Mouse (Mus musculus): ENCODE data around the gene Srek1. TPM values are rescaled to one million over a fixed set of nuclear protein-coding genes. Genes with fewer than 3 reads are reported as not detected.

The Srek1 gene
- polyA plus RNA-seq, 2 experiments: 79.7 to 90.1 TPM

DNA sequence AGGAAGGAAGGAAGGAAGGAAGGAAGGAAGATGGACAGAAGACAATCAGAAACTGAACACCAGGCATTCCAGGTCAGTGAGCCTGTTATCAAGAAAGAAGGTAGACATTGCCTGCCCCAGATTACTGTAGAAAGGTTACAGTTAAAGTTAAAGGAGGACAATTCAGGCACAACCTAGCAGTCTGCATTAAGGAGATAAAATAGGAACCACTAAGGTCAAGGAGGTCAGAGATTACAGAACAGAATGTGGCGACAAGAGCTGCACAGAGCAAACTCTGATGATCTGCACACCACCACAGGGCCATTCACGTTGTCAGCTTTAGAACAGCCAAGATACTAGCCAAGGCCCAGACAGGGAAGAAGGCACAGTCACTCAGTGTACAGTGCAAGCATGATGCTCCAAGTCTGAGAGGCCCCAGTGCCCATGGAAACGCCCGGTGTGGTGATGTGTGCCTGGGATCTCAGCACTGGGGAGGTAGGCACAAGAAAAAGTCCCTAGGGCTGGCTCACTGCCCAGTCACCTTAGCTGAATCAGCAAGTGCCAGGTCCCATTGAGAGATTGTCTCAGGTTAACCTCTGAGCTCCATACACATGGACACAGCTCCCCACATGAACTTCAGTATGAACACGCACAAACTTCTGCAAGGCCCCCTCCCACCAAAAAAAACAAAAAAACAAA is 38.9 kb downstream of the Srek1 start:
- H3K4me2 ChIP-seq (replicated peaks; ENCODE audit: low read depth, low read length, severe bottlenecking): no peak overlapping the region
- no peaks in the 10 kb centered on the region for H3K9me3 ChIP-seq (ENCODE audit: control insufficient read depth, low read length)
- H3K4me1 ChIP-seq (ENCODE audit: control insufficient read depth, insufficient read depth, low read length): no peaks in the 10 kb centered on the region
- H3K4me3 ChIP-seq (replicated peaks; ENCODE audit: low read length): no peak overlapping the region
- H3K27me3 ChIP-seq (ENCODE audit: control insufficient read depth, insufficient read depth, low read length): no peaks in the 10 kb centered on the region
- WGBS: 92% methylated on average over 5 of the region's 5 CpGs
- ATAC-seq (ENCODE audit: low FRiP score, low read depth): no peak
- no peak for TF ChIP-seq POLR2A (IDR thresholded peaks at IDR 0.05; ENCODE audit: borderline replicate concordance, extremely low read depth, insufficient read depth, insufficient read length)
- no peak for DNase-seq (ENCODE audit: low spot score)
- H3K27ac ChIP-seq (replicated peaks; ENCODE audit: low read depth, low read length): no peak overlapping the region
- H3K9ac ChIP-seq (ENCODE audit: low read depth, low read length, severe bottlenecking): no peak overlapping the region
- H3K36me3 ChIP-seq (ENCODE audit: control insufficient read depth, insufficient read depth, low read length): peaks cover 44% of the 10 kb centered on the region

DNA sequence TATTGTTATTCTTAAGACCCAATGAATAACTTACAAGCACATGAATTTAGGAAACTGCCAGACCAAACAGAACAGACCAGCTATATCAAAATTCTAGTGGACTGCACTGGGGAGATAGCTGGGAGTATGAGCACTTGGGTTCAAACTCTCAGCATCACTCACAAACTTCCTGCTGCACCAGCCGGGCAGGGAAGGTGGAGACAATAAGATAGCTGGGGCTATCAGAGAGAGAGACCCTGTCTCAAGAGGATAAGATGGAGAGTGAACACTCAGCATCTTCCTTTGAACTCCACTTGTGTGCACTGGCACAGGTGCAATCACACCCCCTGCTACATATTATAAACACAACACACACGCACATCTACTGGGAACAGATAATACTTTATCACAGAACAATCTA is 47.5 kb downstream of the Srek1 start:
- no peak overlapping the region for H3K4me3 ChIP-seq (replicated peaks; ENCODE audit: low read length)
- no peaks in the 10 kb centered on the region for H3K4me1 ChIP-seq (ENCODE audit: control insufficient read depth, insufficient read depth, low read length)
- ATAC-seq (ENCODE audit: low FRiP score, low read depth) (no peak), DNase-seq (ENCODE audit: low spot score) (no peak)
- H3K4me2 ChIP-seq (replicated peaks; ENCODE audit: low read depth, low read length, severe bottlenecking): no peak overlapping the region
- H3K36me3 ChIP-seq (ENCODE audit: control insufficient read depth, insufficient read depth, low read length): no peaks in the 10 kb centered on the region
- TF ChIP-seq POLR2A (IDR thresholded peaks at IDR 0.05; ENCODE audit: borderline replicate concordance, extremely low read depth, insufficient read depth, insufficient read length): no peak
- H3K9ac ChIP-seq (ENCODE audit: low read depth, low read length, severe bottlenecking): no peak overlapping the region
- H3K27ac ChIP-seq (replicated peaks; ENCODE audit: low read depth, low read length): no peak overlapping the region
- H3K27me3 ChIP-seq (ENCODE audit: control insufficient read depth, insufficient read depth, low read length): no peaks in the 10 kb centered on the region
- no peaks in the 10 kb centered on the region for H3K9me3 ChIP-seq (ENCODE audit: control insufficient read depth, low read length)
- WGBS: 82% methylated on average over 2 of the region's 2 CpGs

DNA sequence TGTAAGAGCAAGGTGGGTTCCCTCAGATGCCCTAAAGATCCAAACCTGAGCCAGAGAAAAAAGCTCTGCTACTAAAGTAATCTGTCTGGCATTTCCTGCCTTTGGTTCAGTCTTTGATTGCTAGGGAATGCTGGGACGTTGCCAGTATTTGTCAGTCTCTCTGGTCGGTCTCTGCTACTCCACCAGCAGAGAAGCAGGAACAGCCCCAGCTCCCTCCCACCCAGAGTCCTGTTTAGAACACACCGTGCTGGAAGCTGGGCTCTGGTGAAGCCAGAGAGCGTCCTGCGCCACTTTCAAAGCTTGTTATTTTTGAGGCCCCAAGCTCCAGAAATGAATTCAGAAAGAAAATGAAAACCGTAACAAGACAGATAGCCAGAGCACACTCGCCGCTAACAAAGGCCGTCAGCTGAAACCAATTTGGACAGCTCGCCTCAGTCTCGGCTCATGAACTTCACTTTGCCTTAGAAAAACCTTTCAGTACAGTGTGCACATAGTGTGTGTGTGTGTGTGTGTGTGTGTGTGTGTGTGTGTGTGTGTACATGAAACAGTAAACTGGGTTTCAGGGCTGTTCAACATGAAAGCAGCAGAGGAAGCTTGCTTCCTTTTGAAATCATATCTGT is 62.9 kb downstream of the Srek1 start:
- no peaks in the 10 kb centered on the region for H3K9me3 ChIP-seq (ENCODE audit: control insufficient read depth, low read length)
- no peak; the same call in 1 of the 2 replicates for ATAC-seq (ENCODE audit: low FRiP score, low read depth)
- H3K9ac ChIP-seq (ENCODE audit: low read depth, low read length, severe bottlenecking): no peak overlapping the region
- H3K27me3 ChIP-seq (ENCODE audit: control insufficient read depth, insufficient read depth, low read length): no peaks in the 10 kb centered on the region
- no peak for TF ChIP-seq POLR2A (IDR thresholded peaks at IDR 0.05; ENCODE audit: borderline replicate concordance, extremely low read depth, insufficient read depth, insufficient read length)
- no peaks in the 10 kb centered on the region for H3K36me3 ChIP-seq (ENCODE audit: control insufficient read depth, insufficient read depth, low read length)
- 32% methylated on average over 11 of the region's 11 CpGs for WGBS
- H3K4me3 ChIP-seq (replicated peaks; ENCODE audit: low read length): no peak overlapping the region
- H3K4me2 ChIP-seq (replicated peaks; ENCODE audit: low read depth, low read length, severe bottlenecking): no peak overlapping the region; the same call in 1 of the 2 replicates
- peak overlapping the region; percentile 71 for H3K27ac ChIP-seq (replicated peaks; ENCODE audit: low read depth, low read length)
- DNase-seq (ENCODE audit: low spot score): peak; percentile 82
- H3K4me1 ChIP-seq (ENCODE audit: control insufficient read depth, insufficient read depth, low read length): 0 out of 2 replicates have a peak, but pooled peaks cover 6% of the 10 kb centered on the region

DNA sequence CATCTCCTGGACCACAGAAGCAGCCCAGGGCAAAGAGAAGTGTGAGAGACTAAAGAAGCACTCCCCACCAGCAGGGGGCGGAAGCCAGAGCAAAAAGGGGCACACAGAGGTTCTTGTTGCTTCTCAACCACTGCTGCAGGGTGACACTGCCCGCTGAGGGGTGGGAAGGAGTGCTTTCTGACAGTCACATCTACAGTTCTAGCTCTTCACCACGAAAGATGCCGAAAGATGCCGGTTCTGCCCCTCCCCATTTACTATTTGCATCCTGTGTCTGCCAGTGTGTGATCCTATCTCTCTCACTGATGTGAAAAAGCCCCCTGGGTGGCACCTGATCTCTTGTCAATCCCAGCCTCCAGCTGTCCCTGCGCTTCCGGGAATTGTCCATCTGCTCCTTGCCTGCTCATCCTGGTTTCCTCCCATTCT is 64.0 kb downstream of the Srek1 start:
- H3K9me3 ChIP-seq (ENCODE audit: control insufficient read depth, low read length): no peaks in the 10 kb centered on the region
- no peak for TF ChIP-seq POLR2A (IDR thresholded peaks at IDR 0.05; ENCODE audit: borderline replicate concordance, extremely low read depth, insufficient read depth, insufficient read length)
- H3K27ac ChIP-seq (replicated peaks; ENCODE audit: low read depth, low read length): no peak overlapping the region
- 64% methylated on average over 7 of the region's 7 CpGs for WGBS
- H3K4me3 ChIP-seq (replicated peaks; ENCODE audit: low read length): no peak overlapping the region
- H3K4me2 ChIP-seq (replicated peaks; ENCODE audit: low read depth, low read length, severe bottlenecking): no peak overlapping the region
- H3K9ac ChIP-seq (ENCODE audit: low read depth, low read length, severe bottlenecking): no peak overlapping the region
- H3K36me3 ChIP-seq (ENCODE audit: control insufficient read depth, insufficient read depth, low read length): no peaks in the 10 kb centered on the region
- DNase-seq (ENCODE audit: low spot score): no peak
- 0 out of 2 replicates have a peak, but pooled peaks cover 6% of the 10 kb centered on the region for H3K4me1 ChIP-seq (ENCODE audit: control insufficient read depth, insufficient read depth, low read length)
- no peak for ATAC-seq (ENCODE audit: low FRiP score, low read depth)
- no peaks in the 10 kb centered on the region for H3K27me3 ChIP-seq (ENCODE audit: control insufficient read depth, insufficient read depth, low read length)

DNA sequence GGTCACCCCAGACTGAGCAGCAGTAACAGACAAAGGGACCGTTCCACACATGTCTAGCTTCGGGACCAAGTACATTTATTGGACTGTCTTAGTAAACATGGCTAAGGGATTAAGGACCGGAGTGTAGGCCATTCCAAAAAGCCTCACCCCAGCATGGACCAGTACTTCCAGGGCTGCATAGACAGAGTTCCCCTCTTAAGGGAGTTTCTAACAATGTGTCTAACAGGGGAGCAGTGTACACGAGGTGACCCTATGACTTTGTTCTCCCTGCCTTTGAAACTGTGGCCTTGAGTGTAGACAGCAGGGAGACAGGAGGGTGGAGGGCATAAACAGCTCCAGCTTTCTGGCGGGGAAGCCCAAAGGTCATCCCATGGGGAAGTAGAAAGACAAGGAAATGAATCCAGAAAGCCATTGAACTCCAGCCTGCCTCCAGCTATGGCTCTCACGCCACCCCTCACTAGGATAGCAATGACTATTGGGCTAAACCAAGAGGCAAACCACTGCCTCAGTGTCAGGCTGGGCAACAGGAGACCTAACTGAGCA is 68.9 kb downstream of the Srek1 start:
- no peaks in the 10 kb centered on the region for H3K9me3 ChIP-seq (ENCODE audit: control insufficient read depth, low read length)
- no peaks in the 10 kb centered on the region for H3K27me3 ChIP-seq (ENCODE audit: control insufficient read depth, insufficient read depth, low read length)
- ATAC-seq (ENCODE audit: low FRiP score, low read depth) (no peak), DNase-seq (ENCODE audit: low spot score) (no peak)
- 68% methylated on average over 6 of the region's 6 CpGs for WGBS
- peaks cover 4% of the 10 kb centered on the region; the same call in 1 of the 2 replicates for H3K4me1 ChIP-seq (ENCODE audit: control insufficient read depth, insufficient read depth, low read length)
- H3K36me3 ChIP-seq (ENCODE audit: control insufficient read depth, insufficient read depth, low read length): no peaks in the 10 kb centered on the region
- no peak overlapping the region for H3K9ac ChIP-seq (ENCODE audit: low read depth, low read length, severe bottlenecking)
- H3K4me3 ChIP-seq (replicated peaks; ENCODE audit: low read length): no peak overlapping the region
- TF ChIP-seq POLR2A (IDR thresholded peaks at IDR 0.05; ENCODE audit: borderline replicate concordance, extremely low read depth, insufficient read depth, insufficient read length): no peak
- no peak overlapping the region for H3K27ac ChIP-seq (replicated peaks; ENCODE audit: low read depth, low read length)
- no peak overlapping the region for H3K4me2 ChIP-seq (replicated peaks; ENCODE audit: low read depth, low read length, severe bottlenecking)
